Mouse (Mus musculus) left cerebral cortex, postnatal 36 days (tissue): ENCODE measurements around the gene Slc35b2. TPM values are rescaled to one million over a fixed set of nuclear protein-coding genes. Genes with fewer than 3 reads are reported as not detected.

Experiments used
- DNase-seq, 2 experiments: peaks; one replicate each; pipeline ENCODE4 v3.0.0; 2021 to 2022; ENCODE audit warnings: low spot score in 2 of 2, mixed read lengths in 1 of 2
- intact Hi-C: fragments of 180-260 bp; cut with DNase I; formaldehyde crosslinking; loops from one replicate; pipeline ENCODE4 v1.15.1; 2025
- total RNA-seq, 2 experiments: library from RNA; stranded (reverse); gene quantifications; 2 replicates each; pipeline ENCODE4 v1.2.3; 2021

Slc35b2 gene
- total RNA-seq, 2 experiments from 2014 or later = 24.7 to 33.0 TPM

DNA sequence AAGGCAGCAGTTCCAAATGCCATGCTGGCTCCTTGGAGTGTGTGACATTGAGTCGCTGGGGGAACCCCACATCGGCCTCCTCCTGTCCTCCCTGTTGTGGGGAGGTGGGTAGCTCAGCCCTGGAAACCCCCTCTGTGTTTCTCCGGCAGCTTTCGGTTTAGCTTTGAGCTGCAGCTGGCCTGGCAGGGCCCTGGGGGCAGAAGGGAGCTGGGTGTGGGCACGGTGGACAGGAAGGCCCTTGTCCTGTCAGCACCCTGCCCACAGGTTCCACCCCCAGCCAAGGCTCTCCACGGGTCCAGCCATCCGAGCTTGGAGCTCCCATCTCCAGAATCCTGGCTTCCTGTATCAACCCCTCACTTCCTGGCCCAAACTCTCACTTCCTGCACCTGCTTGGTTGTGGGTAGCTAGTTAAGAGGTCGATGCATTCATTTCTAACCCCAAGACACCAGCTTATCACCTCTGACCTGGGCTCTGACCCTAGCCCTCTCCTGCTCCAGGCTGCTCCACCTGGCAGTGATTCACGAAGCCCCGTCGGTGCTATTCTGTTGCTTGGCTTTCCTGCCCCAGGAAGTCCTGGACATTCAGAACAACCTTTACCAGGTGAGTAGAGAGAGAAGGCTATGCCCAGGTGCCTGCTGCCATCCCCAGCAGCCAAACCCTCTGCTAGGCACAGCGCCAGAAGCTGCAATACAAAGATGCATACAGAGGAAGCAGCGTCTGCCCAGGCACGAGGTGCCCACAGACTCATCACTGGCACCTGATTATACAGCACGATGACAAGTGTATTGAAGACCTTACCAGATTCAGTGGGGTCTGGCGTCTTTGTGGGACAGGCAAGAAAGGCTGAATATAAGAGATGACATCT, 5.4 kb upstream of the Slc35b2 start:
- DNase-seq = no peak
- intact Hi-C loops = no loop called here

DNA sequence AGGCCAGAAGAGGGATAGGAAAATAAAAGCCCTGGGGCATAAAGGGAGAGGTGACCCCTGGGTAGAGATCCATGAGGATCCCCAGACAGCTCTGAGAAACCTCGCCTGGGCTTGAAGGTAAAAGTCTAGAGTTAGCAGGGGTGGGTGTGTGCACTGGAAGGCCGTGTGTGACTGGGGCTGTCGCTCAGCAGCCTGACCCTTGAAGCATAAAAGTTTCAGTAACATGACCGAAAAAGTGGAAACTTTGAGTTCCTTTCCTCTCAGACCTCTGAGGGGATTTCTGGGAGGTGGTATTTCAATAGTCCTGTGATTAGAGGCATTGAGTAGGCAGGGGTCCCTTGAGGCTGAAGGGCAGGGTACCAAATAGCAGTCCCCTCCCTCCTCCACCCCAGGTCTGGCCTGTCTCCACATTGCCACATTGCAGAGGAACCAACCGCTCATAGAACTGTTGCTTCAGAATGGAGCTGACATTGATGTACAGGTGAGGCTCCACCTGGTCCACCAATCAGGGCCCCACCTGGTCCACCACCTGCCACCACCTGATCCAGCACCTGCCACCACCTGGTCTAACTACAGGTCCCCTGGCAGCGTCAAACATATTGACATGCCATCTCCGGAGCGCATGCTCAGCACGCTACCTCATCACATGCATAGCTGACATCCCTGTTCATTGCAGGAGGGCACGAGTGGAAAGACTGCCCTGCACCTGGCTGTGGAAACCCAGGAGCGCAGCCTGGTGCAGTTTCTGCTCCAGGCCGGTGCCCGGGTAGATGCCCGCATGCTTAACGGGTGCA, 3.7 kb upstream of the Slc35b2 start:
- DNase-seq = no peak
- intact Hi-C loops = no loop called here

DNA sequence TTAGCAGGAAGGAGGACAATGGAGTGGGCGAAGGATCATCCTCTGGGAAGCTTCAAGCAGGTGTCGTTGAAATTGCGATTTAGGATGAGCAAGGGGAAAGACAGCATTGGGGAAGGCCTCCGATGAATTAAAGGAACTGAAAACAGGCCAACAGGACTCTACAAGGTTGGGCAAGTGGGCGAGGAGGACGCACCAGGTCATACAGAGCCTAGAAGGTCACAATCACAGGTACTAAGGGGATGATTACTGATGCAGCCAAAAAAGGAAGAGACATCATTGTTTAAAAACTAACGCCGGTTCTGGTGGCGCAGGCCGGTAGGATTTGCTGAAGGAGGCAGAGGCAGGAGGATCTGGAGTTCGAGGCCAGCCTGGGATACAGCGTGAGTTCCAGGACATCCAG, 458 bp upstream of the Slc35b2 start:
- no peak for DNase-seq
- intact Hi-C loops = no loop called here

DNA sequence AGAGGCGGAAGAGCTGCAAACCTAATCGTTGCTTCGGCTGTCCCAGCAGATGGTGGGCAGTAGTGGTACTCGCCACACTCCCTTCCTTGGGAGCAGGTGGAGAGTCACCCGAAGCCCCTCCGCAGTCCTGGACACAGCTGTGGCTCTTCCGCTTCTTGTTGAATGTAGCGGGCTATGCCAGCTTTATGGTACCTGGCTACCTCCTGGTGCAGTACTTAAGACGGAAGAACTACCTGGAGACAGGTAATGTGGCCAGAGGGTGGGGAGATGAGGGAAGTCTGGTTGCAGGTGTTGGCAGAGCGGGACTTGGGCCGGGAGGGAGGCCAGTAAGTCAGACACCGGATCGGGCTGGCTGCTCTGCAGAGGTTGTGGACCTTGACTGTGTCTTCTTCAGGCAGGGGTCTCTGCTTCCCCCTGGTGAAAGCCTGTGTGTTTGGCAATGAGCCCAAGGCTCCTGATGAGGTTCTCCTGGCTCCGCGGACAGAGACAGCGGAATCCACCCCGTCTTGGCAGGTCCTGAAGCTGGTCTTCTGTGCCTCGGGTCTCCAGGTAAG, 934 bp downstream of the Slc35b2 start:
- intact Hi-C loops = no loop called here
- no peak for DNase-seq

DNA sequence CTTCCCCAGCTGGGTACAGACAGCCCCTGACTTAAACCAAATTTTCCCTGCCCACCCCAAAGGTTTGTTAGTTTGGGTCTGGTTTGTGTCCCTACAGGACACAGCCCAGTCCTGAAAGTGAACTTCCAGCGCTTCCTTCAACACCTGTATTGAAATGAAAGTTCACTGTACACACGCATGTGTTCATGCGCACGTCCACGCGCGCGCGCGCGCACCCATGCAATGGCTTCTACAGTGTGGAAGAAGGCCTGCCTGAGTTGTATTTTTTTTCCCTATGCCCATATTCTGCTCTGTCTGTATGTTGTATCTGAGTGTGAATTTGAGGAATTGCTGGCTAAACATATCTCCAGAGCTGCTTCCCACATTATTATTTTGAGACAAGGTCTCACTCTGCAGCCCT, 1.4 kb downstream of the Slc35b2 start:
- intact Hi-C loops = no loop called here
- DNase-seq = no peak

DNA sequence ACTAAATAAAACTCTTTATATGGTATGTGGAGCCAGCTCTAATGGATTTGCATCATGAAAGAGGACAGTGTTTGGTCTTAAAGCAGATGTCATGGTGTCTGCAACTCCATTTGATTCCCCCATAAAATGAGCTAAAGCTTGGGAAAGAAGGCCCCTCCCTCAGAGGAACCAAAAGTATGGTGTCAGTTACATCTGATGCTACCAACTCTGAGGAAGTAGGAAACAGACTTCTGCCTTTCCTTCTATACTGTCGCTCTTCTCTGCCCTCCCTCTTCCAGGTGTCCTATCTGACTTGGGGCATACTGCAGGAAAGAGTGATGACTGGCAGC, 2.3 kb downstream of the Slc35b2 start:
- intact Hi-C loops = no loop called here
- DNase-seq = no peak

DNA sequence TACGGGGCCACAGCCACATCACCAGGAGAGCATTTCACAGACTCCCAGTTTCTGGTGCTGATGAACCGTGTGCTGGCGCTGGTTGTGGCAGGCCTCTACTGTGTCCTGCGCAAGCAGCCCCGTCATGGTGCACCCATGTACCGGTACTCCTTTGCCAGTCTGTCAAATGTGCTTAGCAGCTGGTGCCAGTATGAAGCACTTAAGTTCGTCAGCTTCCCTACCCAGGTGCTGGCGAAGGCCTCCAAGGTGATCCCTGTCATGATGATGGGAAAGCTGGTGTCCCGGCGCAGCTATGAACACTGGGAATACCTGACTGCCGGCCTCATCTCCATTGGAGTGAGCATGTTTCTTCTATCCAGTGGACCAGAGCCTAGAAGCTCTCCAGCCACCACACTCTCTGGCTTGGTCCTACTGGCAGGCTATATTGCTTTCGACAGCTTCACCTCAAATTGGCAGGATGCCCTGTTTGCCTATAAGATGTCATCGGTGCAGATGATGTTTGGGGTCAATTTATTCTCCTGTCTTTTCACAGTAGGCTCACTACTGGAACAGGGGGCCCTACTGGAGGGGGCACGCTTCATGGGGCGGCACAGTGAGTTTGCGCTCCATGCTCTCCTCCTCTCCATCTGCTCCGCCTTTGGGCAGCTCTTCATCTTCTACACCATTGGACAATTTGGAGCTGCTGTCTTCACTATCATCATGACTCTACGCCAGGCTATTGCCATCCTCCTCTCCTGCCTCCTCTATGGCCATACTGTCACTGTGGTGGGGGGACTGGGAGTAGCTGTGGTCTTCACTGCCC, 2.9 kb downstream of the Slc35b2 start:
- intact Hi-C loops = no loop called here
- DNase-seq = peak; percentile 23 to 26

DNA sequence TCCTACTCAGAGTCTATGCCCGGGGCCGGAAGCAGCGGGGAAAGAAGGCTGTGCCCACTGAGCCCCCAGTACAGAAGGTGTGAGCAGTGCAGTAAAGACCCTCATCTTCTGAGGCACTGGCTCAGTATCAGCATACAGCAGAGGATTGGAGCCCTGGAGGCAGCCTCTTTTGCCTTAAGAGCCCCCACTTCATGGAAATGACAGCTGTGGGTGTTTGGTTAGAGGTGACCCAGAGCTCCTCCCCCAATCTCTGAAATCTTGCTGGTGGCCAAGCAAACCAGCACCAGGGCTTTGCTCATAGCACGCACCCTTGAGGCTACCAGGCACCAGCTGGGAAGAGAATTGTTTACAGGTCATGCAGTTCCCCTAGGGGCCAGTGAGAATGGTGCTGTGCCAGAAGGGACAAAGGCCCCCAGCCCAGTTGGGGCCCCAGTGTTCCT, 3.5 kb downstream of the Slc35b2 start:
- DNase-seq = no peak
- intact Hi-C loops = no loop called here

DNA sequence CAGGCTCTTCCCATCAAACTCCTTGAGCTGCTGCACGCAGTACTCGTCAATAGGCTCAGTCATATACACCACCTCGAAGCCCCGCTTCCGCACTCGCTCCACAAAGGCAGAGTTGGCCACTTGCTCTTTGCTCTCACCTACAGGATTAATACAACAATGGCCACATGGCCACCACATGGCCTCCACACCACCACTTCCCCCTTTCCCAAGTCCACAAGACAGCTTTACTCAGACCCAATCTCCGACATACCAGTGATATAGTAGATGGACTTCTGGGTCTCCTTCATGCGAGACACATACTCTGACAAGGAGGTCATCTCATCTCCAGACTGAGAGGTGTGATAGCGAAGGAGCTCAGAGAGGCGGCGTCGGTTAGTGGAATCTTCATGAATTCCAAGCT, 5.3 kb downstream of the Slc35b2 start:
- intact Hi-C loops = no loop called here
- DNase-seq = no peak

DNA sequence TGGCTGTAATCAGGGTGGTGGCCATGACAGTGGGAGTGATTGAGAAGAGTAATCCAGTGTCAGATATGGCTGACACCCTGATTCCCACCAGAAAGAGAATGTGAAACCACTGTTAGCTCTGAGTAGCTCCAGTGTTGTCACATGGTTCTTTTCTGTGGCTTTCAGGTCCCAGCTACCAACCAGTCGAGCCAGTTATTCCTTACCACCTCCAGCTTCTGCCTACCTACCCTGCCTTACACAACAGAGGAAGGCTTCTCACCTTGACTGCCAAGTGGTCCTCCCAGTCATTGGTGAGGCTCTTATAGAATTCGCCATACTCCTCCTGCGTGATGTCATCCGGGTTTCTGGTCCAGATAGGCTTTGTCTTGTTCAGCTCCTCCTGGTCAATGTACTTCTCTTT, 6.3 kb downstream of the Slc35b2 start:
- intact Hi-C loops = no loop called here
- DNase-seq = no peak

DNA sequence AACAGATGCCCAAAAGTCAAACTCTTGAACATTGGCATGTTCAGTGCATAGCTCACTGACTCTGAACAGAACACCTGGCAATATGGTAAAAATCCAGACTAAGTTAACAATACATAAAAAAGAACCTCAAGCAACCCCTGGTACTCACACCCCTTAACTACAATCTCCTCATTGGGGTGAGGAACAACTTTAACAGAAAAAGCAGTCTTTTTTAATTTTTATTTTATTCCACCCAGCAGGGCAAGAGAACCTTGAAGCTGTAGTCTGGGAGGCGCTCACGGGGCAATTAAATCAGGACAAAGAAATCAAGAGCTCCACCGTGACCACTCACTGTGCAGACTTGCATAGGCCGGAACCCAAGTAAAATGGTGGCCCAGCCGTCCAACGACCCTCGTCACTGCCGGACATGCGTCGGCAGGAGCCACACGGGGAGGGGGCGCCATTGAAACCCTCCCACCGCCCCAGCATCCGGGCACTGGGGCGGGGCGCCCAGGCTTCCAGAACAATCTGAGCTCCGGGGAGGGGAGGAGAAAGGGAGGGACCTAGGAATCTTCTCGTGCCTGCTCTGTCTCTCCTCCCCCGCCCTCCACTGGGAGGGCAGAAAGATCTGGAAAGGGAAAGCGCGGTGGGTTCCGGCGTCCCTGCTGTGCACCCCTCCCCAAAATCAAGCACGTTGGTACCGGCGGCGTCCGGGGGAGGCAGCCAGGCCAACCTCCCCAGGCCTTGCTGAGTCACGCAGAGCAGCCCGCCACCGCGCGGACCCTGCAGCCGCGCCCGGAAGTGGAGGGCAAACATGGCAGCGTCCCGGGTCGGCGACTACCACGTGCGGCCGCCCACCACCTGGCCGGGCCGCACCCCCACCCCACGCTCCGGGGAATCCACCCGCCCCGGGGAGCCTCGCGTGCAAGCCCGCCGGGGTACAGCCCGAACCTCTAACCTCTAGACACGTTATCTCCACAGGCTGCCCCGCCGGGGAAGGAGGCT, 8.7 kb downstream of the Slc35b2 start:
- peak; percentile 78 to 84 for DNase-seq
- intact Hi-C loops = no loop called here

DNA sequence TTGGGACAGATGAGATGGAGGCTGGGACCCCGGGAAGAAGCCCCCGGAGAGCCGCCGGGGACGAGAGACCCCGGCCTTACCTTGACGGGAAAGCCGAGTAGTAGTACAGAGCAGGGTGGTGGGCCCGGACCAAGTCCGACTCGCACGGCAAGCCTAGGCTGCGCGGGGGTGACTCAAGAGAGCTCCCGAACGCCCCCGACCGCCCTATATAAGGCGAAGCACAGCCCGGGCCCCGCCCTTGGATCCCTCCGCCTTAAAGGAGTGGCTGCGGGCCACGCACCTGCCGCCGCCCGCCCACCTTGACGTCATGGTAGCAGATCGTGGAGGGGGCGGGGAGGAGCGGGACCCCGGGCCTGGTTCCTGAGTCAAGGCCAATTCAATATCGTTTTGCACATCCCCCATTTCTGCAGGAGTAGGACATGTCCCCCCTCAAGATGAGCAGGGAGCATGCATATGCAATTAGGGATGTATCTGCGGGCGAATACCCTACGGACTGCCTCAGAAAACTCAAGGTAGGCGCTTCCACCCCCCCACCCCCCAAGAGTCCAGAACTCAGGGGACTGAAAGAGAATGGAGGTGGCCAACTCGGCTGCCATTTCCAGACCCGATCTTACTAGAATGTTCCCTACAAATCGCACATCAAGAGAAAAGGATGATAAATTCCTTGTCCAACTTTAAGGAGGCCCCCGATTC, 9.6 kb downstream of the Slc35b2 start, which contains the start of gene Hsp90ab1:
Gene Hsp90ab1 (minus strand): TSS at position 185 of the 693 bp plus-strand sequence.
- intact Hi-C loops = no loop called here
- DNase-seq = peak; percentile 99

DNA sequence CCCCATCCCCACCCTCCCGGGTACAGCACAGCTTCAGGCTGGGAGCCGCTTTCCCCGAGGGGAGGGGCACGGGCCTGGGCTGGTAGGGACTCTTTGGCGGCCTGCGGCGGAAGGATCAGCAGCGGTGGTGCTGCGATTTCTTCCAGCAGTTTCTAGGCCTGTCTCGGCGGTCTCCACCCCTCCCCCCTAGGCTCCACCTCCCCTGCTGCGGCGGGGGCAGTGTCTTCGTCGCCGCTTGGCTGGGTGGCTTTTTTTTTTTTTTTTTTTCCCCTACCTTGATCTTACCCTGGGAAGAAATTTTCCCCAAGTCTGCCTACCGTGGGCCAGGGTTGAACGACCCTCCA, 10.1 kb downstream of the Slc35b2 start:
- peak; percentile 96 to 97 for DNase-seq
- intact Hi-C loops = no loop called here

DNA sequence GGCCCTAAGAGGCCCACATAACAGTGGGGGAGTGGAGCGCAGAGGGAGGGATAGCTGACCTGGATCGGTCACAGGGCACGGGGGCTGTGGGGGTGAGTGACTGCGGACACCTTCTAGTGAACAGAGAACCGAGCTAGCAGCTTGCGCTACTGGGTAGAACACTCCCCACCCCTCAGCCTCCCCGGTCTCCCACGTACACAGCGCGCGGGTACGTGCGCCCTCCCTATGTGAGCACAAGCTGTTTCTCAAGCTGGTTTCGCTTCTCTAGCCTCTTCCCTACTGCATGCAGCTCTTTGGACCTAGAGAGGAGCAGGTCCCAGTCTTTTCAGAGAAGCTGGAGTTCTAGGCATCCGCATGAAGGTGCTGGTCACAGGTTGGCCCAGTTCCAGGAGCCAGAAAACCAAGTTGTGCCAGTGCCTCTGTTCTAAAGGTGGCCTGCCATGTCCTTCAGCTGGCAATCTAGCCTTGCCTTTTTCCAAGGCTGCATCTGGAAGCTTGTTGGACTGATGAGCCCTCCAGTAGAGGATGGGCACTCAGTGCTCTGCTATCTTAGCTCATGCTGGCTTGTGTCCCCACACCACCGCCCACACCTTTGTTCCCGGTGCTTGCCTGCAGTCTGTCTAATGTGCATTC, 10.6 kb downstream of the Slc35b2 start:
- peak; percentile 86 for DNase-seq
- intact Hi-C loops = no loop called here

DNA sequence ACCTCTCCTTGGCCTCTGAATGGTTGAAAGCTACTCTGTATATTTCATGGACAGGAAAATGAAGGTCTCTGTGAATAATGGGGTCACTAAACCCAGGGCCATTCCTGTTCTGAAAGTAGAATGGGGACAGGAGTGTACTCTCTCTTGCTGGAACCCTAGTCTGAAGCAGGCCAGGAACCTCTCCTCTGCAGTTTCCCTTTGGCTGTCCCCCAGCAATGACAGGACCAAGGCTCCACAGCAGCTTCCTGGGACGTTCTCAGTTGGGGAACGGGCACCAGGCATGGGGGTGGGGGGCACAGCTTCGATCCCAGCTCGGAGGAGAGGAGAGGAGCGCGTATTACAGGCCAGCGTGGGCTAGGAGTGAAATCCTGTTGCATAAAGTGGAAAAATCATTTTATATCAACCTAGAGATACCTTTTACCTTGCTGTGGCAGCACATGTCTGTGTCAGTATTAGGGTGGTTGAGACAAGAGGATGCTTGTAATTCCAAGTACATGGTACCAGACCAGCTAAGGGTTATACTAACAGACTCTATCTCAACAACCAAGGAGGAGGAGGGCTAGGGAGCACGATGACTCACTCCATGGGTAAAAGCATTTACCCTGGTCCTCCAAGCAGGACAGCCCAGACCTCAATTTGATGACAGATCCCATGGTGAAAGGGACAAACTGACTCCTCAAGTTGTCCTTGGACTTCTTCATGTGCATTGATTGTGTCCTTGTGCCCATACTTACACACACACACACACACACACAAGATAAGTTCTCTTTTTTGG, 11.6 kb downstream of the Slc35b2 start:
- DNase-seq = no peak
- intact Hi-C loops = no loop called here

DNA sequence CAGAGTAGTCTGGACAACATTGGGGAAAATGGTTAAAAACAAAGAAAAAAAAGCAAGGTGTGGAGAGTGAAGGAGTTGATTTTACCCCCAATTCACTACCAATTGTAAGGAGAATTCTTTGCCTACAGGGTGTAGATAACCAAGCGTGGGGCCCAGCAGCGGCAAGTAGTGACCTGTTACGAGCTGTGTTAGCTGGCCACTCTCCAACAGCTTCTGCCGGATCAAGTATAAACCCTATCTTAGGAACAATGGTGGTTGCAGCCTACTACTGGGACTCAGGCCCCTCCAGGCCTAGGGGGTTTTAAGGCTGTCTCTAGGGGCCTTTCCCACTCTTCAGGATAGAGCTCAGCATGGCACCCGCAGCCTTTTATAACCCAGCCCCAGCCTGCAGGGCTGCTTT, 14.6 kb downstream of the Slc35b2 start:
- DNase-seq = no peak
- intact Hi-C loops = no loop called here

DNA sequence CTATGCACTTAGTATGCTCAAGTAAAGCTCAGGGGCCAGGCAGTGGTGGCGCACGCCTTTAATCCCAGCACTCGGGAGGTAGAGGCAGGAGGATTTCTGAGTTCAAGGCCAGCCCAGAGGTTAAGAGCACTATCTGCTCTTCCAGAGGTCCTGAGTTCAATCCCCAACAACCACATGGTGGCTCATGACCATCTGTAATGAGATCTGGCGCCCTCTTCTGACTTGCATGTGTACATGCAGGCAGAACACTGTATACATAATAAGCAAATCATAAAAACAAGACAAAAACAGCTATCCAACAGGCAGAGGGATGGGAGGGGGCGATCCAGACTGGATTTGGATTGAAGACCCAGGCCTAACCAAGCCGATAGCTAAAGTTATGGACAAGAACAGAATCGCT, 15.2 kb downstream of the Slc35b2 start:
- no peak for DNase-seq
- intact Hi-C loops = no loop called here
